Mouse (Mus musculus): ENCODE results near the gene Tpcn2. TPM values are rescaled to one million over a fixed set of nuclear protein-coding genes. Genes with fewer than 3 reads are reported as not detected.

The Tpcn2 gene
- total and polyA plus RNA-seq, 3 experiments: 3.7 to 7.3 (median 7.2) TPM

DNA sequence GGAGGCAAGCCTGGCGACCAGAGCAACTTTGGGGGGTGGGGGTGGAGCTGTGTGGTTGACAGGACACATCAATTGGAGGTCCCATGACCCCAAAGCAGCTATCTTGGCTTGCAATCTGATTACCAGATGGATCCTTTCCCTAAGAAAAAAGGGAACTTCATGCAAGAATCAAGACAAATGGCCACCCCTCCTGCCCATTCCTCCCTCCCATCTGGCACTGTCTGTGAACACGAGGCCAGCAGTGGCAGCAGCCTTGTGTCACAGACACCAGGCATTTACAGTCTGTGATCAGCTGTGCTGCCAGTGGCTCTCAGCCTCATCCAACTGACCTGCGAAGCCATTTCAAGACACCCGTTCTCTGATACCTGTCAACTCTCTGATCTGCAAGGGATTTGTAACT lies 101.4 kb downstream of the Tpcn2 start:
- H3K4me1 ChIP-seq (ENCODE audit: control insufficient read depth in 1 of 2, insufficient read depth in 2 of 2): peaks cover 12 to 15% of the 10 kb centered on the region in 2 experiments
- DNase-seq (ENCODE audit: extremely low read depth): no peak
- H3K9me3 ChIP-seq (replicated peaks; ENCODE audit: low read length): no peaks in the 10 kb centered on the region
- no peak overlapping the region for H3K9ac ChIP-seq (ENCODE audit: insufficient read depth, low read depth)
- no peaks in the 10 kb centered on the region for H3K36me3 ChIP-seq (replicated peaks in 1 of 2; ENCODE audit: control insufficient read depth in 1 of 2, insufficient read depth in 1 of 2, low read length in 1 of 2)
- in situ Hi-C loops (cut with MboI; ENCODE audit: low pct_ligation_motif_present, low pct_unique_long_range_greater_than_20kb, low sequenced_read_pairs): no loop called here
- H3K4me3 ChIP-seq (replicated peaks in 1 of 3; ENCODE audit: low read depth in 2 of 3, low read length in 2 of 3, poor library complexity in 1 of 3): no peak overlapping the region
- peaks cover 67% of the 10 kb centered on the region for H3K27me3 ChIP-seq (replicated peaks)
- H3K4me2 ChIP-seq (ENCODE audit: insufficient read depth, low read depth, poor library complexity, severe bottlenecking): no peak overlapping the region
- H3K27ac ChIP-seq (ENCODE audit: insufficient read depth, low read depth): no peak overlapping the region
- dilution Hi-C loops (cut with MboI; ENCODE audit: extremely low pct_ligation_motif_present, extremely low pct_unique_long_range_greater_than_20kb, low sequenced_read_pairs): no loop called here
- no peaks in the 10 kb centered on the region for H3K79me2 ChIP-seq (replicated peaks; ENCODE audit: control insufficient read depth, extremely low read depth, insufficient read depth, poor library complexity, severe bottlenecking)
- TF ChIP-seq GABPA (IDR thresholded peaks at IDR 0.05; ENCODE audit: insufficient replicate concordance, low read depth, low read length) (no peak), MAX (IDR thresholded peaks at IDR 0.05; ENCODE audit: low read length) (no peak), JUN (IDR thresholded peaks at IDR 0.05; ENCODE audit: insufficient read depth, low read depth, low read length) (no peak), MAZ (IDR thresholded peaks at IDR 0.05; ENCODE audit: low read depth, low read length) (no peak), ZC3H11A (IDR thresholded peaks at IDR 0.05; ENCODE audit: low read depth, low read length) (no peak), HCFC1 (IDR thresholded peaks at IDR 0.05; ENCODE audit: low read depth, low read length) (no peak), CTCF (conservative IDR thresholded peaks at IDR 0.05 in 1 of 2, IDR thresholded peaks at IDR 0.05 in 1 of 2; ENCODE audit: low read depth in 2 of 2, low read length in 2 of 2) (no peak), MEF2A (IDR thresholded peaks at IDR 0.05; ENCODE audit: borderline replicate concordance, low read depth, low read length) (no peak), USF2 (conservative IDR thresholded peaks at IDR 0.05; ENCODE audit: low read depth, low read length) (no peak), USF1 (IDR thresholded peaks at IDR 0.05; ENCODE audit: low read depth, low read length) (no peak), JUND (conservative IDR thresholded peaks at IDR 0.05; ENCODE audit: low read depth, low read length) (no peak)

- in situ Hi-C loops (cut with MboI; ENCODE audit: low pct_ligation_motif_present, low pct_unique_long_range_greater_than_20kb, low sequenced_read_pairs): no loop called here
- Histone ChIP-seq H3K4me3 (replicated peaks in 1 of 3; ENCODE audit: low read depth in 2 of 3, low read length in 2 of 3, poor library complexity in 1 of 3) (no peak overlapping the region), H3K4me1 (ENCODE audit: control insufficient read depth in 1 of 2, insufficient read depth in 2 of 2) (peaks cover 12 to 15% of the 10 kb centered on the region in 2 experiments), H3K9me3 (replicated peaks; ENCODE audit: low read length) (no peaks in the 10 kb centered on the region), H3K27me3 (replicated peaks) (peaks cover 67% of the 10 kb centered on the region), H3K9ac (ENCODE audit: insufficient read depth, low read depth) (no peak overlapping the region), H3K27ac (ENCODE audit: insufficient read depth, low read depth) (no peak overlapping the region), H3K4me2 (ENCODE audit: insufficient read depth, low read depth, poor library complexity, severe bottlenecking) (no peak overlapping the region), H3K36me3 (replicated peaks in 1 of 2; ENCODE audit: control insufficient read depth in 1 of 2, insufficient read depth in 1 of 2, low read length in 1 of 2) (no peaks in the 10 kb centered on the region), H3K79me2 (replicated peaks; ENCODE audit: control insufficient read depth, extremely low read depth, insufficient read depth, poor library complexity, severe bottlenecking) (no peaks in the 10 kb centered on the region)
- dilution Hi-C loops (cut with MboI; ENCODE audit: extremely low pct_ligation_motif_present, extremely low pct_unique_long_range_greater_than_20kb, low sequenced_read_pairs): no loop called here
- TF ChIP-seq USF1 (IDR thresholded peaks at IDR 0.05; ENCODE audit: low read depth, low read length): no peak
- no peak for TF ChIP-seq NELFE (IDR thresholded peaks at IDR 0.05; ENCODE audit: low read depth, low read length)
- no peak for TF ChIP-seq RCOR1 (conservative IDR thresholded peaks at IDR 0.05; ENCODE audit: low read depth, low read length)
- no peak for TF ChIP-seq MAX (IDR thresholded peaks at IDR 0.05; ENCODE audit: low read length)
- no peak for TF ChIP-seq CHD1 (IDR thresholded peaks at IDR 0.05; ENCODE audit: low read depth, low read length)
- no peak for TF ChIP-seq TBP (conservative IDR thresholded peaks at IDR 0.05; ENCODE audit: low read depth, low read length)
- no peak for TF ChIP-seq JUN (IDR thresholded peaks at IDR 0.05; ENCODE audit: insufficient read depth, low read depth, low read length)
- no peak for TF ChIP-seq IRF4 (IDR thresholded peaks at IDR 0.05; ENCODE audit: low read depth, low read length)
- no peak for TF ChIP-seq GABPA (IDR thresholded peaks at IDR 0.05; ENCODE audit: insufficient replicate concordance, low read depth, low read length)
- no peak for TF ChIP-seq POLR2AphosphoS2 (IDR thresholded peaks at IDR 0.05; ENCODE audit: low read depth, low read length)
- no peak for TF ChIP-seq MAFK (IDR thresholded peaks at IDR 0.05; ENCODE audit: insufficient replicate concordance, low read length)
- no peak for TF ChIP-seq PAX5 (IDR thresholded peaks at IDR 0.05; ENCODE audit: low read length)
- TF ChIP-seq HCFC1 (IDR thresholded peaks at IDR 0.05; ENCODE audit: low read depth, low read length): no peak
- no peak for TF ChIP-seq ZC3H11A (IDR thresholded peaks at IDR 0.05; ENCODE audit: low read depth, low read length)
- TF ChIP-seq MYC (IDR thresholded peaks at IDR 0.05; ENCODE audit: low read depth, low read length): no peak
- no peak for TF ChIP-seq MEF2A (IDR thresholded peaks at IDR 0.05; ENCODE audit: borderline replicate concordance, low read depth, low read length)
- TF ChIP-seq ZMIZ1 (IDR thresholded peaks at IDR 0.05; ENCODE audit: low read depth, low read length): no peak
- DNase-seq (ENCODE audit: extremely low read depth): no peak
These were observed 102.3 kb downstream of the Tpcn2 start for GRCm38 (mm10) chr7:145181376-145182034.

All from CH12.LX (cell line).